Mouse (Mus musculus): ENCODE measurements around the gene Ptprn2.

GRCm38 (mm10) chr12:117250465-117250864 is 764.9 kb downstream of the Ptprn2 start:
- no peak for TF ChIP-seq CTCF (IDR thresholded peaks at IDR 0.05; ENCODE audit: low read depth, low read length)
- TF ChIP-seq GATA1 (IDR thresholded peaks at IDR 0.05; ENCODE audit: borderline replicate concordance, low read length): no peak
- TF ChIP-seq POLR2AphosphoS5 (IDR thresholded peaks at IDR 0.05; ENCODE audit: insufficient replicate concordance, low read depth, low read length): no peak
- TF ChIP-seq TAL1 (conservative IDR thresholded peaks at IDR 0.05; ENCODE audit: low read depth, low read length): no peak
